ENCODE assay signal across 17 mouse cellular contexts in the genomic region with DNA sequence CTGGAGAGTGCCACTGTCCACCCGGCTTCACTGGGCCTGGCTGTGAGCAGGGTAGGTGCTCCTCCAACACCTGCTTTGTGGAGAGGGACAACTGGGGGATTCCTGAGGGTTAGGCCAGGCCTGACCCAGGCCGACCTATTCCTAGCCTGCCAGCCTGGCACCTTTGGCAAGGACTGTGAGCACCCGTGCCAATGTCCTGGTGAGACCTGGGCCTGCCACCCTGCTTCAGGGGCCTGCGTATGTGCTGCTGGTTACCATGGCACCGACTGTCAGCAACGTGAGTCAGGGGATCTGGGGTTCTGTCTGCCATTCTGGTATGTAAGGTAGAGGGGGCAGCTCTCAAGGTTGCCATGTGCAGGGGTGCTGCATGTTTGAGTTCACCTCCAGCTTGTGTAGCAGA. TPM values are rescaled to one million over a fixed set of nuclear protein-coding genes. Genes with fewer than 3 reads are reported as not detected.
"Had no signal": no experiment of that assay in that cellular context is flagged by ENCODE, and none has a peak within 500 bp of the region (broad histone marks: within the 10 kb centered on the region; RNA-seq: fewer than 3 reads in every experiment).

No protein-coding gene starts in this region.

- H3K36me3 ChIP-seq: liver, embryonic 15.5 days had no signal

- H3K27ac ChIP-seq: layer of hippocampus, adult 2 months; limb, embryonic 10.5 days; liver, embryonic 15.5 days; neural tube, embryonic 15.5 days had no signal

- H3K27me3 ChIP-seq: liver, embryonic 15.5 days; neural tube, embryonic 15.5 days had no signal

- H3K9me3 ChIP-seq: limb, embryonic 10.5 days; liver, embryonic 15.5 days; neural tube, embryonic 15.5 days had no signal

- H3K9ac ChIP-seq: liver, embryonic 15.5 days; neural tube, embryonic 15.5 days had no signal

- H3K4me1 ChIP-seq: liver, embryonic 15.5 days; neural tube, embryonic 15.5 days had no signal

- H3K4me2 ChIP-seq: liver, embryonic 11.5 days; liver, embryonic 15.5 days; neural tube, embryonic 15.5 days had no signal

- DNase-seq: kidney, postnatal 10 days; kidney, postnatal 4 days; lung, adult 2 months; lung, postnatal 10 days; lung, postnatal 4 days; midbrain, embryonic 14.5 days; right cerebral cortex, adult 18-20 months; spleen, adult 18-20 months; thymus, adult 2 months; thymus, postnatal 25 days had no signal

- H3K4me3 ChIP-seq: layer of hippocampus, adult 2 months; limb, embryonic 10.5 days; liver, embryonic 15.5 days; myocyte; neural tube, embryonic 15.5 days had no signal

RNA-seq across cellular contexts. Expression of gene Arhgef16, which starts 34.0 kb away (rescaled TPM):
- total RNA-seq: megakaryocyte-erythroid progenitor cell, adult 5-6 weeks had no signal
- polyA plus RNA-seq: myocyte had no signal
